Mouse (Mus musculus) activated CD4-positive, CD25-positive, alpha-beta regulatory T cell, adult 9 weeks (primary cell): Measurements from ENCODE around the gene Pglyrp1. TPM values are rescaled to one million over a fixed set of nuclear protein-coding genes. Genes with fewer than 3 reads are reported as not detected.

Source experiments
- polyA plus RNA-seq: library from polyadenylated mRNA; unstranded; fragments of 100-300 nt; shearing (Covaris generic); gene quantifications from one replicate; pipeline ENCODE4 v1.2.1, GENCODE M21; 2017

Gene Pglyrp1
- 257 TPM for polyA plus RNA-seq

DNA sequence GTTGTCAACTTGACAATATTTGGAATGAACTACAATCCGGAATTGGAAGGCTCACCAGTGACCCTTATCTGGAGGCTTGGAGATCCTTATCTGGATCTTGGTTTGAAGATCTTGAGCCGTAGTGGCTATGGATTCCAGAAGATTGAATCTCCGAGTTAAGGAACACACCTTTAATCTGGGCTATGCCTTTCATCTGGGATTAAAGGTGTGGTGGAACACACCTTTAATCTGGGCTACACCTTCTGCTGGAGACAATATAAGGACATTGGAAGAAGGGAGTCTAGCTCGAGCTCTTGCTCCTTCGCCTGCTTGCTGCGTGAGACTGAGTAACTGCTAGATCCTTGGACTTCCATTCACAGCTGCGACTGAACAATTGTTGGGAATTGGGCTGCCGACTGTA lies at the start of gene Pglyrp1:
Gene Pglyrp1 (plus strand): TSS at position 301 of the 400 bp plus-strand sequence.

DNA sequence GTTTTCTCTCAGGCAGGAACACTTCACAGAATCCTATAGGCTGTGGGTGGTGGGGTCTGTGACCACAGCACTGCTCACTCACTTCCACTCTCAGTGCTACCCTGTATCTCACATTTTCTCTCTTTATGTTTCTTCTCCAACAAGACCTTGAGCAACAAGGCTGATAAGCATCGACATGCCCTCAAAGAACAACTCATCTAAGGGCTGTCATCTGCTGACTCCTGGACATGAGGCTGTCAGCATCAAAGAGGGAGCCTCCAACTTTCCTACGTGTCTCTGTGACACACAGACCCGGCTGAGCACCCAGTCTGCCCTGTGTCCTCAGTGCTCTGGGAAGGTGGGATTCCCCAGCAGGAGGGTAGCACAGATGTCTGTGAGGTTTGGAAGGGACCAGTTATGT lies 49.6 kb upstream of the Pglyrp1 start, which contains the start of gene Psg17:
Gene Psg17 (minus strand): TSS at position 101 of the 400 bp plus-strand sequence.

DNA sequence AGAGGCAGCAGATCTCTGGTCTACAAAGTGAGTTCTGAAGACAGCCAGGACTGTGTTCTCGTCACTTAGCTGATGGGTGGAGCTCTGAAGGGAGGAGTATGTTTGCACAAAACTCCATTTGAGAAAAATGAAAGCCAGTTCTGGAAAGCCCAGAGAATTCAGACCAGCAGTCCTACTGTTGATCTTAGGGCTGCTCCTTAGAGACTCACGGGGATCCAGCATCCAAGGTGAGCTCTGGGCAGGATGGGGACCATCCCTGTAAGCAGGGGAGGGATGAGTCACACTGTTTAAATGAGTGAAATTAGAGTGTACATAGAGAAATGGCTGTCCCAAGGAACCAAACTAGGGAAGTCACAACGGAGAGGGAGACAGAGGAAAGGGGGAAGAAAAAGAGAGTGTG lies 31.3 kb upstream of the Pglyrp1 start, which contains the start of gene Mill2:
Gene Mill2 (plus strand): TSS at position 102 of the 400 bp plus-strand sequence.

DNA sequence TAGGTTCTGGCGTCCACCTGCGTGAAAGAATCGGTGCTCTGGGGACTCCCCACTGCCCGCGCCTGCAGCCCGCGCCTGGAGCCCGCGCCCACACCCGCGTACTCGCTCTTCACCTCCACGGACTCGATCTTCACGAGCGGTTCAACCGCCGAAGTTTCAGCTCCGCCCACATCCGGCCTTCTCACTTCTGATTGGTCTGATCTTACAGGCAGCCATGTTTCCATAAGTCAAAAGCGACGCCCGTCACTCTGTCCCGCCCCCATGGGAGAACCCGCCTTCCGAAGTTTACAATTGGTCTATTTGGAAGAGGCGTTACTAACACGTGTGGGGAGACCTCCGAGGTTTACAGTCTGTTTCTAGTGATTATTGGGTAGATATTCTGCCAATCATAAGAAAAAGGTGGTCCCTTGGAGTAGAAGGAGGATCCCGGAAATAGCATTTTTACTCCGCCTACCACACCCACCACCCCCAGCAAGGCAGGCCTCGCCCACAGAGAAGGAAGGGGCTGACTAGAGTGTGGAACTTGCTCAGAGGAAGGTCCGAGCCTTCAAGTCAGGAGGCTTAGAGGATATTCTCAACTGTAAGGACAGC lies 39.2 kb downstream of the Pglyrp1 start, which contains the start of gene Ccdc61:
Gene Ccdc61 (minus strand): TSS at position 175 of the 591 bp plus-strand sequence.

DNA sequence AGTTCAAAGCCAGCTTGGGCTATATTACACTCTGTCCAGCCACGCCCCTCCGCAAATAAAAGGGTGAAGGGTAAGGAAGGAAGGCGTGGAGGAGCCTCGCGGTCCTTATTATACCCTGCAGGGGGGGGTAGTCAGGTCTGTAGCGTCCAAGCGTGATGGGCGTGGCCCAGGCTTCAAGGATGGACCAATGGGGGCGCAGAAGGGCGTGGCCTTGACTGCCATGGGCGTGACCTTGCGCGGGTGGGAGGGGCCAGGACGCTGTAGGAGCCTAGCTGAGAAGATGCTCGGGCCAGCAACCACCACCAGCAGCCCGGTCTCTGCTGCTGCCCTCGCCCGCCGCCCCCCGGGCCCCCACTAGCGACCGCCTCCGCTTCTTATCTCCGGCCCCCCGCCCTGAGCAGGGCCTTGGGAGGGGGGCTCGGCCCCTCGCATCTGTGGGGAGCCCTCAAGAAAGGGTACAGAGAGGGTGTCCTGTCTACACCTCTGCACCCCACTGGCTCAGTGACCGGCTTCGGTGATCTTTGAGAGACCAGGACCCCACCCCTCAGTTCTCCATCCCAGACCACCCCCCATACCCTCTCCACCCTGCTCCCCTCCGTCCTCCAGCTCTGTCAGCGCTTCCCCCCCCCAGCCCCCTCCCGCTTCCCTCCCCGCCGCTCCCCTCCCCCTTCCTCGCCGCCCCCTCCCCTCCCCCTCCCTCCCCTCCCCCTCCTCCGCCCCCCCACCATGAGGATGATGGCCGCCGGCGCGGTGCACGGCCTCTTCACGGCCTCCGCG lies 54.2 kb downstream of the Pglyrp1 start, which contains the start of gene Nova2:
Gene Nova2 (plus strand): TSS at position 727 of the 777 bp plus-strand sequence.

Other genes with a start within 250 kb of the Pglyrp1 start
- not detected for gene Psg21, start 214.6 kb upstream of the Pglyrp1 start, polyA plus RNA-seq
- not detected for gene Psg20, start 185.1 kb upstream of the Pglyrp1 start, polyA plus RNA-seq
- gene Psg22, start 153.2 kb upstream of the Pglyrp1 start, polyA plus RNA-seq = not detected
- gene Psg19, start 72.8 kb upstream of the Pglyrp1 start, polyA plus RNA-seq = not detected
- gene Psg17, start 49.7 kb upstream of the Pglyrp1 start, polyA plus RNA-seq = not detected
- not detected for gene Mill2, start 31.4 kb upstream of the Pglyrp1 start, polyA plus RNA-seq
- gene Ccdc61, start 39.1 kb downstream of the Pglyrp1 start, polyA plus RNA-seq = 36.3 TPM
- gene Nova2, start 54.6 kb downstream of the Pglyrp1 start, polyA plus RNA-seq = not detected
- not detected for gene Nanos2, start 116.1 kb downstream of the Pglyrp1 start, polyA plus RNA-seq
- gene Mypop, start 119.9 kb downstream of the Pglyrp1 start, polyA plus RNA-seq = 3.5 TPM
- gene Irf2bp1, start 132.7 kb downstream of the Pglyrp1 start, polyA plus RNA-seq = 4.6 TPM
- gene Foxa3, start 152.2 kb downstream of the Pglyrp1 start, polyA plus RNA-seq = not detected
- gene Sympk, start 153.0 kb downstream of the Pglyrp1 start, polyA plus RNA-seq = 23.2 TPM
- not detected for gene Rsph6a, start 183.4 kb downstream of the Pglyrp1 start, polyA plus RNA-seq
- gene Dmwd, start 204.9 kb downstream of the Pglyrp1 start, polyA plus RNA-seq = 0.22 TPM
- 1.0 TPM for gene Dmpk, start 212.5 kb downstream of the Pglyrp1 start, polyA plus RNA-seq
- 0.39 TPM for gene Six5, start 223.3 kb downstream of the Pglyrp1 start, polyA plus RNA-seq
- gene Gm4969, start 247.0 kb downstream of the Pglyrp1 start, polyA plus RNA-seq = not detected
- 27.9 TPM for gene Fbxo46, start 248.5 kb downstream of the Pglyrp1 start, polyA plus RNA-seq